Mouse (Mus musculus) brain, embryonic 14.5 days (tissue): ENCODE data around the gene D1Ertd622e. TPM values are rescaled to one million over a fixed set of nuclear protein-coding genes. Genes with fewer than 3 reads are reported as not detected.
"Not testable (repeated sequence)": the region's sequence is repeated elsewhere in the genome, so short reads cannot be mapped to it uniquely, and the experiment has no call there.

Experiments
- DNase-seq: peaks from one replicate; pipeline ENCODE4 v3.0.0-alpha.2; 2011; ENCODE audit warnings: low read depth
- CTCF ChIP-seq: fragments of 200-500 bp; IDR thresholded peaks from 2 replicates; pipeline ENCODE4 v1.5.1; 2012; ENCODE audit warnings: inconsistent platforms, mild to moderate bottlenecking, moderate library complexity, borderline replicate concordance; ENCODE audit not compliant: insufficient read depth, insufficient read length; ENCODE audit errors: extremely low read depth
- POLR2A ChIP-seq: fragments of 200-500 bp; IDR thresholded peaks from 2 replicates; pipeline ENCODE4 v1.6.1; 2012; ENCODE audit warnings: mild to moderate bottlenecking, inconsistent platforms, borderline replicate concordance; ENCODE audit not compliant: poor library complexity, insufficient read depth, insufficient read length, severe bottlenecking; ENCODE audit errors: extremely low read depth
- polyA plus RNA-seq: library from polyadenylated mRNA; depleted of rRNA; stranded (reverse); fragments of >200 nt; gene quantifications from 2 replicates; pipeline ENCODE4 v1.2.3, GENCODE M21; 2012

Gene D1Ertd622e
- polyA plus RNA-seq, 1 experiment, result 53.5 TPM

DNA sequence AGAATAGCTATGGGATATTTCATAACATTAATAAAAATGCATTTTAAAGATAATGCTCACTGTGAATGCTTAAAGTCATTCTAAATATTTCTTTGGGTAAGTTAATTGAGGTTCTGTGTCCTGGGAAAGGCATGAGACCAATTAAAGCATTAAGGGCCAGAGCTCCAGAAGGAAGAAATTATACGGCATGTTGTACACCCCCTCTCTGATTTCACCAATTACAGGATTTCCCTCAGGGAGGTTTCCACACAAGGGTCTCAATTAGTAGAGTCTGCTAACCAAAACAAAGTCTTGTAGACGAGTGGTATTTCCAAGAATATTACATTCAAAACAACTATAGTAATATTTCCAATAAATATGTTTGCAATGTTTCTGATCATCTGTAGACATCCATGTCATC lies 50.1 kb downstream of the D1Ertd622e start:
- DNase-seq, result no peak
- TF ChIP-seq CTCF, result no peak
- no peak for TF ChIP-seq POLR2A

DNA sequence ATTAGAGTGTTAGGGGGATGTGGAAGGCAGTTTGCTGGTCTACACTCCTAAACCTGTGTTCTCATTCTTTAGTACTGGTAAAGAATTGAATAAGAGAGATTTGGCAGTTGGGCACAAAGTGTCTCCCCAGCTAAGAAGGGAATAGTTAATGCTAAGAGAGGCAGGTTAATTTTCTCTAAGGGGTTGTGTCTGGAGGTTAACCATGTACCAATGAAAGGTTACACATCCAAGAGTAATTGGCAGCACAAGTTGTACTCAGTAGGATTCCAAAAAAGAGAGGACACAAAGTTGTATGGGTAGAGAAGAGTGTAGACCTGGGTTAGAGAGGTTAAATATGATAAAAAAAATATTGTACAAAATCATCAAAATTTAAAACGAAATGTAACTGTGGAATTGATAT lies 58.5 kb downstream of the D1Ertd622e start:
- TF ChIP-seq CTCF, result no peak
- TF ChIP-seq POLR2A, result no peak
- DNase-seq, result no peak

DNA sequence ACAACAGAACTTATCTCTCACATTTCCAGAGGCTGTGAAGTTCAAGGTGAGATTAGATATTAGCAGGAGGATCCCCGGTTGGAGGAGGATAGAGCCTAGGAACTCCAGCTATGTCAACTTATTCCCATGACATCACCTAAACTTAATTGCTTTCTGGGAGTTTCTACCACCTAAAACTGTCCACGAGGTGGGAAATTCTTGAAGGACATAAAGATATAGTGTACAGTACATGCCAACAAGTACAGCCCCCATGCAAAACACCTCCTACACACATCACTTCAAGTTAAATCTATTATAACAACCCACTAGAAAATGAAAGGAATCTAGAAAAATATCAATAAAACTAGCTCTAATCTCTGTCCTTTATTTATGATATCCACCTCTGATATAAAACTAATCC lies 61.5 kb downstream of the D1Ertd622e start:
- no peak for TF ChIP-seq CTCF
- no peak for TF ChIP-seq POLR2A
- no peak for DNase-seq

DNA sequence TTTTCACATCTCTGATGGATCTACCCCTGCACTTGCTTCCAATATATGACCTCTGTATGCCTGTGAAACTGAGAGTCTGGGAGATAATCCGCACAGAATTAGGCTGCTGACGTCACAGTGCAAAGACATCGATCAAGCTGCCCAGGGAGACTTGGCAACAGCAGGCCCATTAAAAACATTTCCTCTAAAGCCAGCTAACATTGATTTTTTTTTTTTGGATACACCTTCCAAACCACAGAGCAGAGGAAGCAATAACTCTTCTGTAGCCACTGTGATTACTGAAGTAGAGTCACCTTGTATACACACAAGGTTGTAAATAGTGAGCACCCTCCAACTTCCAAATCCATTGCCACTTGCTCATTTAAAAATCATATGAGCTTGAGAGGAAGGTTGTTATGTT lies 62.8 kb downstream of the D1Ertd622e start:
- TF ChIP-seq CTCF (no peak), POLR2A (no peak)
- no peak for DNase-seq

DNA sequence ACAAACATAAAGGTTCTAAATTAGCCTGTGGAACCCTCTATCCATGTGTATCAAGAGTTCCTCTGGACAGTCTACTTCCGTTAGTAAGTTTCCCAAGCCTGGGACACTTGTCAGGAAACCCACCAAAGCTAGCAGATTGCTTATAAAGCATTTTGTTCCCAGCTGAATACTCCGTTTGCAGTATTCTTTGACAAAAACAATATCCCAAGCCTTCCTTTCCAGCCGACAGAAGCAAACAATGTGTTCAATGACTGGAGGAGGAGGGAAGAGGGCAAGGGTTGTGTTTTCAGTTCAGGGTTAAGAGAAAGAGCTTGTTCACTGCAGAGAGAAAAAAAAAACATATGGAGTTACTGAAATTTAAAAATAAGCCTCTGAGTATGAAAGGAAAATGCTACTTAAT lies 73.3 kb downstream of the D1Ertd622e start:
- DNase-seq, result peak; percentile 7
- TF ChIP-seq POLR2A, result no peak
- TF ChIP-seq CTCF, result no peak

DNA sequence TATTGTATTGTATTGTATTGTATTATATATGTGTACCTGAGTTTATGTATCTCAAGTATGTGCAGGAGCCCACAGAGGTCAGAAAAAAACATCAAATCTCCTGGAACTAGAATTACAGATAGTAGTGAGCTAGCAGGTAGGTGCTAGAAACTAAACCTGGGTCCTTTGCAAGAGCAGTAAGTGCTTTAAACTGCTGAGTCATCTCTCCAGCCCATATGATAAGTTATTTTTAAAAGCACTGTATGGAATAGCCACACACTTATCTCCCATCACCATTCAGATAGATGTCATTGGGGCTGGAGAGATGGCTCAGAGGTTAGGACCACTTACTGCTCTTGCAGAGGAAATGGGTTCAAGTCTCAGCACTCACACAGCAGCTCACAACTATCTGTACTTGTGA lies 76.8 kb downstream of the D1Ertd622e start:
- no peak for TF ChIP-seq CTCF
- TF ChIP-seq POLR2A, result no peak
- DNase-seq, result no peak

DNA sequence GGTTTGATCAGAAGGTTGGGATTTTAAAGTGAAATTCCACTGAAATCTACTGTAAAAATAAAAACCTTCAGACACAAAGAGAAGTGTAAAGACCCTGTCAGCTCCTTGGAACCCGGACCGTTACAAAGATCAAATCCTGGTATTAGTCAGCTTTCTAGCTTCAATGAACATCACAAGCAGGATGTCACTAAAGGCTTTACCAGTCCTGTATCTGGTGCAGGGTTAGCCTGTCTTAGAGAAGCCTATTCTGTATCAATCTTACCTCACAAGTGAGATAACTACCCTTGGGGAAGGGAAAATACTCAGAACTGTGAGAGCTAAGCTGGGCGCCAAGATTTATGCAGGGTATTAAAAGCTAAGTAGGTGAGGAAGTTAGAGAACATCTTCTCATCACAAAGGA lies 77.7 kb downstream of the D1Ertd622e start:
- no peak for DNase-seq
- TF ChIP-seq POLR2A, result no peak
- TF ChIP-seq CTCF, result no peak

DNA sequence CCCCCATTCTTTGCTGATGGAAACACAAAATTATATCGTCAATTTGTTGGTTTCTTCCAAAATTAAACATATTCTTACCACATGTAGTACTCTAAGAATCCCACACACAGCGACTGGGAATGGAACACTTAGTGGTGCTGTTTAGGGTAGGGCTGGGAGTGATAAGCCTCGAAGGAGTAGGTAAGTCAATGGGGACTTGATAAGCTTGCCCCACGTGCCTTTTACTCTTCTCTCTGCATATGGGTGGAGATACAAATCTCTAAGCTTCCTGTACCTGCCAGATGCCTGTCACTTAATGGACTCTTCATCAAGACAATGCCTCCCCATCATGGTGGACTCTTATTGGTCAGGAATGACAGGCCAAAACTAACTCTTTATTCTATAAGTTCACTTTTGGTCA lies 78.8 kb downstream of the D1Ertd622e start:
- DNase-seq, result no peak
- TF ChIP-seq POLR2A (no peak), CTCF (no peak)

DNA sequence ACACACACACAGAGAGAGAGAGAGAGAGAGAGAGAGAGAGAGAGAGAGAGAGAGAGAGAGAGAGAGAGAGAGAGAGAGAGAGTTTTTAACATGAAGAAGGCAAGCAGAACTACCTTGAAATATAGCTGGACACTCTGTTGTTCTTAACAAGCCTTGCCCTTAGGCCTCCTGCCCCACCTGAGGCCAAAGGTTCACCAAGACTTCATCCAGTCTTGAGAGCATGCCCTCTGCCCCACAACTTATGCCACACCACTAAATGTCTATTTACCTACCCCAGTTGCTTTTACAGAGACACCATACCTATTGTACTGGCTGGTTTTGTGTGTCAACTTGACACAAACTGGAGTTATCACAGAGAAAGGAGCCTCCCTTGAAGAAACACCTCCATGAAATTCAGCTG lies 81.2 kb downstream of the D1Ertd622e start:
- not testable (repeated sequence) for DNase-seq

DNA sequence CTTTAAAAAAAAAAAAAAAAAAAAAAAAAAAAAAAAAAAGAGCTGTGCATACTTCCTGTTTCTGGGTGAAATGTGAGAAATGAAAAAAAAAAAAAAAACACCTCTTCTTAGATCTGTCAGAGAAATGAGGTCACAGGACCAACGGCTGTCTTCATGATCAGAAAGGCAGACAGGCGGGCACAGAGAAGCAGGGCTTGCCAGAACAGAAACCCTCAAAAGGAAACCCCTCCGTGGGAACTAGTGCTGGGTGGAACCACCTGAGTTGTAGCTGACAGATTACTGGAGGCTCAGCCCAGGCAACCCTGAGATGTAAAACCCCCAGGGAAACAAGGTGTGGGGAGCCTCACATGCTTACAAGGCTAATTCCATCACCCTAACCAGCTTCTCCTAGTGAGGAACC lies 81.6 kb downstream of the D1Ertd622e start:
- DNase-seq, result no peak
- TF ChIP-seq CTCF (no peak), POLR2A (no peak)

DNA sequence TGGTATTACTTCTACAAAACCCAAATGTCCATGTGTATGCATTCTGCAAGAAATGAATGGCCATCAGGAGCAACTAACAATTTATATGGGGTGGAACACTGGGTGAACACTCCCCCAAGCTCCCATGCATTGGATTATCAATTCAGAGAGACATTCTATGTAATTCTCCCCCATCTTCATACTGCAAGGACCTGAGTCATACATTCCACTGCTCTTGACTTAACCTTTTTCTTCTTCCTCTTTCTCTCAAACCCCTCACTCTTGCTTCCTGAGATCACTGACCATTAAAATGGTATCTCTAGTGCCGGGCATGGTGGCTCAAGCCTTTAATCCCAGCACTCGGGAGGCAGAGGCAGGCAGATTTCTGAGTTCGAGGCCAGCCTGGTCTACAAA lies 83.9 kb downstream of the D1Ertd622e start:
- no peak for DNase-seq
- TF ChIP-seq POLR2A (no peak), CTCF (no peak)

DNA sequence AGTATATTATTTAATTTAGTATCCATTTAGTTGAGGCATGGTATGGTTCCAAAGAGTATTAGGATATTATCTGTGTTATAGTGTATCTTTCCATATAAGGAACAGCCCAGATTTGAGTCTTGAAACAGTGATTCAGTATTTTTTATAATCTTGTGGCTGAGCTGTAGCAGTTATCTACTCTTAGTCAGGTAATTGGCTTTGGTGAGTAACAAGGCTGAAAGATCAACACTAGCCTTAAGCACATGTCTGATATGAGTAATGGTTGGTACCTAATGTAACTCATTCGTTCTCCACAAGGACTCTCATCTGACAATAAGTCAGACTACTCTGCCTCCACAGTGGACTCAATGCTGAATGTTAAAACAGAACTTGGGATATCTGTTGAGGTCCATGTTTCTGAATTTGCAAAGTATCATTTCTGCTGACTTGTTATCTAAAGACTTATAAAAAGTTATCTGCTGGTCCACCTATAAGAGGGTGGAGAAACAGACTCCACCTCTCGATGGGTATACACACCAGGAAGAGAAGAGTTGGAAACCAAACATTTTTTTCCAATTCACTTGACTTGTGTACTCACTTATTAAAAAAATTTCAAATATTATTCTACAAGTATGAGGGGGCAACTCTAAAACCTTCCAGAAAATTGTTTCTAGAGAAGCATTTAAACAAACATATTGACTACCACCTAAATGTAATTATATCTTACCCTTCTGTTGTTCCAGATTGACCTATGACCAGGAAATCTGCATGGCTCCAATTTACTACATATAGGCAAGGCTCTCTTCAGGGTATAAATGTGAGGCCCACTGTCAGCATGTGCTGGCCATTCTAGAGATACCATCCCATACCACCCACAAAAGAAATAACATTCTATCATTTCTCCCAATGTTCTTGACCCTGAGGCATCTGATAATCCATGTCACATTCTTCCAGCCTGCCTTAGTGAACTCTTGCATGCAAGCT lies 84.5 kb downstream of the D1Ertd622e start:
- DNase-seq, result no peak
- TF ChIP-seq CTCF, result no peak
- no peak for TF ChIP-seq POLR2A

DNA sequence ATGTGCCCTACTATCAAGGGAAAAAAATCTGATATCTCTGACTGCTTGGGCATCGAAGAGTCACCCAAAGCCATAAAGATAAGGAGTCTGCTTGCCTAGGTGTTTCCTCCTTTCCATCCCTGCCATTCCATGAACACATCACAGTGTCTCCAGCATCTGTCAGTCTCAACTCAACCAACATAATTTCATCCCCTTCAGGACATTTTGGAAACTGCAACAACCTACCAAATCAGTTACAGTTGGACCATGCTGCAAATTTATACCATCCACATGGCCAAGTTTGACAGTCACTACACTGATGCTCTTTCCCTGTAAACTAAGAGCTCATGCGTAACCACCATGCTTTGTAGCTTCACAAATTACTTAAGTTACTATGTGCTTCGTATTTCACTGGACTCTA lies 85.3 kb downstream of the D1Ertd622e start:
- TF ChIP-seq POLR2A, result no peak
- no peak for TF ChIP-seq CTCF
- no peak for DNase-seq

DNA sequence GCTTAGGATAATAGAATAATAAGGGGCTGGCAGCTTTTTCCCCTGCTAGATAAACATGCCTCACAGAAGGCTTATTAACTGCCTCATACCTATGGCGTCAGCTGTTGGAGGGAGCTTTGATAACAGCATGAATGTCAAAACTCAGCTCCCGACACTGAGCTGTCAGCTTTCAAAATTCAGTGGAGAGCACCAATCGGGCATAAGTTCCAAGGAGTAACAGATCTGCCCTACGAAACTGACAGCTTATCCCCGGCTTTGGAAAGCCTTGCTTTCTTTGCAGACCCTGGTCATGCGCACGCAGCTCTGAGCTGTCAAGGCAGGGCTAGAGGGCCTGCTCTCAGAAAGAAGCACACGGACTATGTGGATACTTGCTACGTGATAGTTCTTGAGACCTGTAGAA lies 91.1 kb downstream of the D1Ertd622e start:
- TF ChIP-seq CTCF (no peak), POLR2A (no peak)
- peak; percentile 68 for DNase-seq
